Comparison of ENCODE assay signal across 8 mouse cellular contexts in genomic region chr1:127204817-127205485, GRCm38 (mm10). TPM values are rescaled to one million over a fixed set of nuclear protein-coding genes. Genes with fewer than 3 reads are reported as not detected.
A peak's percentile ranks its signal among the peaks of the same experiment; 100 is the strongest.
DNase-seq lines count a peak whose midpoint lies in the region; ATAC-seq lines count a peak whose summit lies in the region.

Mgat5 (plus strand) TSS chr1:127205015.

- H3K4me1 ChIP-seq in forebrain, embryonic 10.5 days: peaks cover 39% of the 10 kb centered on the region
- H3K4me1 ChIP-seq in heart, embryonic 16.5 days (ENCODE audit: control insufficient read depth, insufficient read depth, low read length): peaks cover 13% of the 10 kb centered on the region
- peaks cover 23% of the 10 kb centered on the region for H3K4me1 ChIP-seq in liver, embryonic 15.5 days (replicated peaks)
- H3K4me1 ChIP-seq in neural tube, embryonic 12.5 days: peaks cover 31% of the 10 kb centered on the region

- H3K9ac ChIP-seq in heart, embryonic 16.5 days (ENCODE audit: low read length): peak within 1 kb of the TSS; percentile 90
- peak within 1 kb of the TSS; percentile 67 for H3K9ac ChIP-seq in liver, embryonic 15.5 days
- peak within 1 kb of the TSS; percentile 73 for H3K9ac ChIP-seq in neural tube, embryonic 12.5 days

- peak within 1 kb of the TSS; percentile 81 for H3K4me3 ChIP-seq in forebrain, embryonic 10.5 days
- H3K4me3 ChIP-seq in heart, embryonic 16.5 days (ENCODE audit: low read length): peak within 1 kb of the TSS; percentile 92
- H3K4me3 ChIP-seq in liver, embryonic 15.5 days (replicated peaks): peak within 1 kb of the TSS; percentile 69
- peak within 1 kb of the TSS; percentile 81 for H3K4me3 ChIP-seq in neural tube, embryonic 12.5 days

- peak; percentile 91 for ATAC-seq in heart, embryonic 16.5 days (replicated peaks; ENCODE audit: extremely low read depth, insufficient read depth, low FRiP score)
- ATAC-seq in liver, embryonic 15.5 days (ENCODE audit: insufficient read depth): peak; percentile 87
- peak; percentile 91 for ATAC-seq in neural tube, embryonic 12.5 days (ENCODE audit: low FRiP score, low read depth)

- DNase-seq in CD8-positive naive resting alpha-beta T cell, adult 2 months (ENCODE audit: low read depth in 2 of 2, low spot score in 2 of 2): peak; percentile 80 to 88
- peak; percentile 79 for DNase-seq in c-Kit-positive CD71-negative TER-119-negative erythroid progenitor cells, embryonic 14.5 days (ENCODE audit: low read depth)
- DNase-seq in forebrain, embryonic 10.5 days (ENCODE audit: extremely low spot score, low spot score): peak; percentile 93
- DNase-seq in kidney, postnatal 36 days: peak; percentile 93 to 95
- DNase-seq in telencephalon, adult 2 months (ENCODE audit: low read depth, low spot score): peak; percentile 91

- peak within 1 kb of the TSS; percentile 93 for H3K27ac ChIP-seq in forebrain, embryonic 10.5 days
- peak within 1 kb of the TSS; percentile 98 for H3K27ac ChIP-seq in heart, embryonic 16.5 days (ENCODE audit: low read length)
- peak within 1 kb of the TSS; percentile 68 for H3K27ac ChIP-seq in liver, embryonic 15.5 days (replicated peaks)
- peak within 1 kb of the TSS; percentile 79 for H3K27ac ChIP-seq in neural tube, embryonic 12.5 days

- no peaks in the 10 kb centered on the region for H3K9me3 ChIP-seq in forebrain, embryonic 10.5 days
- H3K9me3 ChIP-seq in heart, embryonic 16.5 days (replicated peaks; ENCODE audit: control insufficient read depth, low read length): no peaks in the 10 kb centered on the region
- no peaks in the 10 kb centered on the region for H3K9me3 ChIP-seq in liver, embryonic 15.5 days (replicated peaks)
- H3K9me3 ChIP-seq in neural tube, embryonic 12.5 days: no peaks in the 10 kb centered on the region

- no peaks in the 10 kb centered on the region for H3K27me3 ChIP-seq in forebrain, embryonic 10.5 days (ENCODE audit: poor library complexity, severe bottlenecking)
- H3K27me3 ChIP-seq in heart, embryonic 16.5 days (ENCODE audit: control insufficient read depth, insufficient read depth, low read length): no peaks in the 10 kb centered on the region
- H3K27me3 ChIP-seq in liver, embryonic 15.5 days: peaks cover 6% of the 10 kb centered on the region; the same call in 1 of the 2 replicates
- no peaks in the 10 kb centered on the region for H3K27me3 ChIP-seq in neural tube, embryonic 12.5 days (replicated peaks)

- WGBS in forebrain, embryonic 10.5 days: under 1% methylated on average over 48 of the region's 51 CpGs
- under 1% methylated on average over 51 of the region's 51 CpGs for WGBS in heart, embryonic 16.5 days
- WGBS in liver, embryonic 15.5 days (ENCODE audit: insufficient replicate concordance): under 1% methylated on average over 51 of the region's 51 CpGs
- under 1% methylated on average over 51 of the region's 51 CpGs for WGBS in neural tube, embryonic 12.5 days

- H3K36me3 ChIP-seq in forebrain, embryonic 10.5 days (replicated peaks): no peaks in the 10 kb centered on the region
- no peaks in the 10 kb centered on the region for H3K36me3 ChIP-seq in heart, embryonic 16.5 days (ENCODE audit: control insufficient read depth, insufficient read depth)
- no peaks in the 10 kb centered on the region for H3K36me3 ChIP-seq in liver, embryonic 15.5 days (replicated peaks)
- H3K36me3 ChIP-seq in neural tube, embryonic 12.5 days: no peaks in the 10 kb centered on the region

- H3K4me2 ChIP-seq in heart, embryonic 16.5 days (ENCODE audit: low read depth, low read length): peak within 1 kb of the TSS; percentile 96
- H3K4me2 ChIP-seq in liver, embryonic 15.5 days: peak within 1 kb of the TSS; percentile 87
- peak within 1 kb of the TSS; percentile 89 for H3K4me2 ChIP-seq in neural tube, embryonic 12.5 days (replicated peaks)

RNA-seq across cellular contexts. Expression of gene Mgat5, which starts in this region (rescaled TPM):
- polyA plus RNA-seq in forebrain, embryonic 10.5 days (2016; fragmentation: Nextera tagmentation; extraction: Ambion mirVana): 5.1 and 5.5 TPM in 2 replicates
- polyA plus RNA-seq in heart, embryonic 16.5 days (2015; fragmentation: Nextera tagmentation; extraction: Ambion mirVana): 4.6 and 5.1 TPM in 2 replicates
- 0.62 and 0.68 TPM in 2 replicates for polyA plus RNA-seq in liver, embryonic 15.5 days (2015; fragmentation: Nextera tagmentation; extraction: Ambion mirVana)
- polyA plus RNA-seq in neural tube, embryonic 12.5 days (2016; fragmentation: Nextera tagmentation; extraction: Ambion mirVana): 9.6 and 10.9 TPM in 2 replicates

Comparison
In these comparisons a context has a peak if more than half of its experiments do, and no peak if none do; other contexts are left out.
1. Peak in every context shown above with its lines: DNase-seq, ATAC-seq, H3K4me3 ChIP-seq and H3K27ac ChIP-seq.
2. Peak in ATAC-seq, H3K4me3 ChIP-seq, H3K27ac ChIP-seq, H3K9ac ChIP-seq and H3K4me2 ChIP-seq in liver, embryonic 15.5 days; RNA of the gene not detected or under 1 TPM.